Mouse (Mus musculus): ENCODE data around the gene Arid4a. TPM values are rescaled to one million over a fixed set of nuclear protein-coding genes. Genes with fewer than 3 reads are reported as not detected.
"Not testable (repeated sequence)": the region's sequence is repeated elsewhere in the genome, so short reads cannot be mapped to it uniquely, and the experiment has no call there.

Arid4a gene
- polyA plus RNA-seq, 1 experiment from 2014 or later: 34.4 TPM

GRCm38 (mm10) chr12:71053031-71053430, 37.2 kb downstream of the Arid4a start:
- no peaks in the 10 kb centered on the region for H3K9me3 ChIP-seq (ENCODE audit: control insufficient read depth, low read length)
- ATAC-seq (ENCODE audit: insufficient read depth, low FRiP score, low TSS enrichment): no peak
- no peaks in the 10 kb centered on the region for H3K27me3 ChIP-seq (ENCODE audit: control insufficient read depth, insufficient read depth, low read length)
- H3K27ac ChIP-seq (ENCODE audit: low read depth, low read length): no peak overlapping the region
- H3K36me3 ChIP-seq (ENCODE audit: control insufficient read depth, insufficient read depth, low read length): no peaks in the 10 kb centered on the region
- H3K9ac ChIP-seq (ENCODE audit: low read length): no peak overlapping the region
- H3K4me3 ChIP-seq (ENCODE audit: low read depth, low read length): no peak overlapping the region
- 79% methylated on average over 1 of the region's 1 CpGs for WGBS
- no peaks in the 10 kb centered on the region for H3K4me1 ChIP-seq (ENCODE audit: control insufficient read depth, insufficient read depth, low read length)
- no peak overlapping the region for H3K4me2 ChIP-seq (ENCODE audit: low read depth)
- no peak for DNase-seq (ENCODE audit: low spot score)

- H3K4me1 ChIP-seq (ENCODE audit: control insufficient read depth, insufficient read depth, low read length): no peaks in the 10 kb centered on the region
- no peaks in the 10 kb centered on the region for H3K9me3 ChIP-seq (ENCODE audit: control insufficient read depth, low read length)
- no peaks in the 10 kb centered on the region for H3K36me3 ChIP-seq (ENCODE audit: control insufficient read depth, insufficient read depth, low read length)
- DNase-seq (ENCODE audit: low spot score): no peak
- no peak for ATAC-seq (ENCODE audit: insufficient read depth, low FRiP score, low TSS enrichment)
- no peak overlapping the region for H3K4me3 ChIP-seq (ENCODE audit: low read depth, low read length)
- 92% methylated on average over 1 of the region's 1 CpGs for WGBS
- no peak overlapping the region for H3K9ac ChIP-seq (ENCODE audit: low read length)
- no peak overlapping the region for H3K27ac ChIP-seq (ENCODE audit: low read depth, low read length)
- H3K4me2 ChIP-seq (ENCODE audit: low read depth): no peak overlapping the region
- no peaks in the 10 kb centered on the region for H3K27me3 ChIP-seq (ENCODE audit: control insufficient read depth, insufficient read depth, low read length)
These were observed 37.7 kb downstream of the Arid4a start for GRCm38 (mm10) chr12:71053486-71053885.

- H3K36me3 ChIP-seq (ENCODE audit: control insufficient read depth, insufficient read depth, low read length): no peaks in the 10 kb centered on the region
- H3K4me2 ChIP-seq (ENCODE audit: low read depth): no peak overlapping the region
- H3K4me1 ChIP-seq (ENCODE audit: control insufficient read depth, insufficient read depth, low read length): no peaks in the 10 kb centered on the region
- H3K4me3 ChIP-seq (ENCODE audit: low read depth, low read length): no peak overlapping the region
- H3K27me3 ChIP-seq (ENCODE audit: control insufficient read depth, insufficient read depth, low read length): no peaks in the 10 kb centered on the region
- H3K27ac ChIP-seq (ENCODE audit: low read depth, low read length): no peak overlapping the region
- DNase-seq (ENCODE audit: low spot score) (no peak), ATAC-seq (ENCODE audit: insufficient read depth, low FRiP score, low TSS enrichment) (no peak)
- no peak overlapping the region for H3K9ac ChIP-seq (ENCODE audit: low read length)
- 92% methylated on average over 3 of the region's 3 CpGs for WGBS
- no peaks in the 10 kb centered on the region for H3K9me3 ChIP-seq (ENCODE audit: control insufficient read depth, low read length)
These were observed 39.7 kb downstream of the Arid4a start for GRCm38 (mm10) chr12:71055537-71055936.

GRCm38 (mm10) chr12:71059741-71060140, 44.0 kb downstream of the Arid4a start:
- Histone ChIP-seq H3K27me3 (ENCODE audit: control insufficient read depth, insufficient read depth, low read length) (no peaks in the 10 kb centered on the region), H3K4me2 (ENCODE audit: low read depth) (no peak overlapping the region), H3K4me3 (ENCODE audit: low read depth, low read length) (no peak overlapping the region), H3K4me1 (ENCODE audit: control insufficient read depth, insufficient read depth, low read length) (no peaks in the 10 kb centered on the region), H3K36me3 (ENCODE audit: control insufficient read depth, insufficient read depth, low read length) (no peaks in the 10 kb centered on the region; the same call in 1 of the 2 replicates), H3K27ac (ENCODE audit: low read depth, low read length) (no peak overlapping the region), H3K9ac (ENCODE audit: low read length) (no peak overlapping the region), H3K9me3 (ENCODE audit: control insufficient read depth, low read length) (no peaks in the 10 kb centered on the region)
- no peak for DNase-seq (ENCODE audit: low spot score)
- no peak for ATAC-seq (ENCODE audit: insufficient read depth, low FRiP score, low TSS enrichment)
- 94% methylated on average over 7 of the region's 7 CpGs for WGBS

- ATAC-seq (ENCODE audit: insufficient read depth, low FRiP score, low TSS enrichment) (no peak), DNase-seq (ENCODE audit: low spot score) (no peak)
- Histone ChIP-seq H3K4me1 (ENCODE audit: control insufficient read depth, insufficient read depth, low read length) (no peaks in the 10 kb centered on the region), H3K27me3 (ENCODE audit: control insufficient read depth, insufficient read depth, low read length) (no peaks in the 10 kb centered on the region), H3K4me3 (ENCODE audit: low read depth, low read length) (no peak overlapping the region), H3K36me3 (ENCODE audit: control insufficient read depth, insufficient read depth, low read length) (peaks cover 13% of the 10 kb centered on the region), H3K9me3 (ENCODE audit: control insufficient read depth, low read length) (no peaks in the 10 kb centered on the region), H3K4me2 (ENCODE audit: low read depth) (no peak overlapping the region), H3K27ac (ENCODE audit: low read depth, low read length) (no peak overlapping the region), H3K9ac (ENCODE audit: low read length) (no peak overlapping the region)
- 94% methylated on average over 17 of the region's 17 CpGs for WGBS
These were observed 54.1 kb downstream of the Arid4a start for GRCm38 (mm10) chr12:71069846-71070245.

GRCm38 (mm10) chr12:71072048-71072447, 56.3 kb downstream of the Arid4a start:
- WGBS: 98% methylated on average over 4 of the region's 4 CpGs
- H3K36me3 ChIP-seq (ENCODE audit: control insufficient read depth, insufficient read depth, low read length): peaks cover 21% of the 10 kb centered on the region

GRCm38 (mm10) chr12:71073113-71073730, 57.4 kb downstream of the Arid4a start:
- H3K27me3 ChIP-seq (ENCODE audit: control insufficient read depth, insufficient read depth, low read length): no peaks in the 10 kb centered on the region
- H3K36me3 ChIP-seq (ENCODE audit: control insufficient read depth, insufficient read depth, low read length): peaks cover 21% of the 10 kb centered on the region
- H3K9ac ChIP-seq (ENCODE audit: low read length): no peak overlapping the region
- H3K9me3 ChIP-seq (ENCODE audit: control insufficient read depth, low read length): no peaks in the 10 kb centered on the region
- ATAC-seq (ENCODE audit: insufficient read depth, low FRiP score, low TSS enrichment) (no peak), DNase-seq (ENCODE audit: low spot score) (peak; percentile 50)
- H3K27ac ChIP-seq (ENCODE audit: low read depth, low read length): no peak overlapping the region
- H3K4me2 ChIP-seq (ENCODE audit: low read depth): no peak overlapping the region
- no peak overlapping the region for H3K4me3 ChIP-seq (ENCODE audit: low read depth, low read length)
- WGBS: 72% methylated on average over 12 of the region's 12 CpGs
- H3K4me1 ChIP-seq (ENCODE audit: control insufficient read depth, insufficient read depth, low read length): no peaks in the 10 kb centered on the region

More at GRCm38 (mm10) chr12:71072048-71072447, 56.3 kb downstream of the Arid4a start:
- no peak for ATAC-seq (ENCODE audit: insufficient read depth, low FRiP score, low TSS enrichment)
- Histone ChIP-seq H3K4me3 (ENCODE audit: low read depth, low read length) (no peak overlapping the region), H3K27me3 (ENCODE audit: control insufficient read depth, insufficient read depth, low read length) (no peaks in the 10 kb centered on the region), H3K4me1 (ENCODE audit: control insufficient read depth, insufficient read depth, low read length) (no peaks in the 10 kb centered on the region), H3K9me3 (ENCODE audit: control insufficient read depth, low read length) (no peaks in the 10 kb centered on the region), H3K27ac (ENCODE audit: low read depth, low read length) (no peak overlapping the region), H3K9ac (ENCODE audit: low read length) (no peak overlapping the region), H3K4me2 (ENCODE audit: low read depth) (no peak overlapping the region)
- no peak for DNase-seq (ENCODE audit: low spot score)

- ATAC-seq (ENCODE audit: insufficient read depth, low FRiP score, low TSS enrichment): no peak
These were observed 70.5 kb downstream of the Arid4a start for GRCm38 (mm10) chr12:71086331-71086730.

GRCm38 (mm10) chr12:71104275-71104674, 88.5 kb downstream of the Arid4a start:
- H3K4me1 ChIP-seq (ENCODE audit: control insufficient read depth, insufficient read depth, low read length); H3K36me3 ChIP-seq (ENCODE audit: control insufficient read depth, insufficient read depth, low read length); ATAC-seq (ENCODE audit: insufficient read depth, low FRiP score, low TSS enrichment); DNase-seq (ENCODE audit: low spot score); H3K27me3 ChIP-seq (ENCODE audit: control insufficient read depth, insufficient read depth, low read length); H3K9ac ChIP-seq (ENCODE audit: low read length); H3K4me3 ChIP-seq (ENCODE audit: low read depth, low read length); H3K27ac ChIP-seq (ENCODE audit: low read depth, low read length); H3K4me2 ChIP-seq (ENCODE audit: low read depth); H3K9me3 ChIP-seq (ENCODE audit: control insufficient read depth, low read length): not testable (repeated sequence)
- 97% methylated on average over 3 of the region's 4 CpGs for WGBS

More at GRCm38 (mm10) chr12:71086331-71086730, 70.5 kb downstream of the Arid4a start:
- H3K36me3 ChIP-seq (ENCODE audit: control insufficient read depth, insufficient read depth, low read length): peaks cover 6% of the 10 kb centered on the region; the same call in 1 of the 2 replicates
- H3K9me3 ChIP-seq (ENCODE audit: control insufficient read depth, low read length): no peaks in the 10 kb centered on the region
- no peak overlapping the region for H3K9ac ChIP-seq (ENCODE audit: low read length)
- H3K4me1 ChIP-seq (ENCODE audit: control insufficient read depth, insufficient read depth, low read length): no peaks in the 10 kb centered on the region
- no peak for DNase-seq (ENCODE audit: low spot score)
- H3K27me3 ChIP-seq (ENCODE audit: control insufficient read depth, insufficient read depth, low read length): no peaks in the 10 kb centered on the region
- H3K4me2 ChIP-seq (ENCODE audit: low read depth): no peak overlapping the region
- H3K4me3 ChIP-seq (ENCODE audit: low read depth, low read length): no peak overlapping the region
- 94% methylated on average over 8 of the region's 8 CpGs for WGBS
- H3K27ac ChIP-seq (ENCODE audit: low read depth, low read length): no peak overlapping the region
